Mouse (Mus musculus): Measurements from ENCODE around the gene Gdpd3.

The Gdpd3 gene

DNA sequence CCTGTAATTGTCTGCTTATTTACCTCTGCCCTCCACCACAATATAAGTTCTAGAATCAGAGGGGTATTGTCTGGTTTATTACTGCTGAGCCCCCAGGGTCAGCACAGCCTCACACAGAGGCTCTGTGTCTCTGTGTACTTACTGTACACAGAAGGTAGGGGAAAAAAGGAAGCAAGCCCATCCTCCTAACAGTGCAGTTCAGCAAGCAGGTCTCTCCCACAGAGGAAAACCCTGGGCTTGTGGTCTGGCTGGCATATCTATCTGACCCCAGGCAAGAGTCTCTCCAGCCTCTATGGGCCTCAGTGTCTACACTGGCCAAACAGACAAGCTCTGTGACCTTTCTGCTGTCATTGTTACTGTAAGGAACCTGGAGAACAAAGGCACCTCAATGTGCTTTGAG is 37.6 kb downstream of the Gdpd3 start:
- no peak for DNase-seq (ENCODE audit: low spot score in 2 of 2)

DNA sequence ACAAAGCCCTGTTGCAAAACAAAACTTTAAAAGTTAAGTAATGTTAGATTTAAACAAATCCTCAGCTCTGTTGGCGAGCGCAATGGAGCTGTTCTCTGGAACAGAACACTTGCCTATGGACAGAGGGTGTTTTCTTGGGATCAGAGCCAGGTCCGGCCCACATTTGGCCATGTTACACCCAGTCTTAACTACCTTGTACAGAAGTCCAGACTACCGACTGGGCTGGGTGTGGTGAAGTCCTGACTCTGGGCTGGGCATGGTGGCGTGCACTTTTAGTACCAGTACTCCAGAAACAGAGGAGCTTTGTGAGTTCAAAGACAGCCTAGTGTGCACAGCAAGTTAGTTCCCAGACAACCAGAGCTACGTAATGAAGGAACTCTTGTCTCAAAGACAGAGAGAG is 40.8 kb downstream of the Gdpd3 start:
- DNase-seq (ENCODE audit: low spot score in 2 of 2), result no peak

- no peak for DNase-seq (ENCODE audit: low spot score in 2 of 2)
Observed at GRCm38 (mm10) chr7:126807405-126807804, 41.3 kb downstream of the Gdpd3 start.

- DNase-seq (ENCODE audit: low spot score in 2 of 2), result peak; percentile 94 to 96
Observed at GRCm38 (mm10) chr7:126808703-126809455, 42.7 kb downstream of the Gdpd3 start.

GRCm38 (mm10) chr7:126809723-126810369 is 43.7 kb downstream of the Gdpd3 start:
- no peak for DNase-seq (ENCODE audit: low spot score in 2 of 2)

DNA sequence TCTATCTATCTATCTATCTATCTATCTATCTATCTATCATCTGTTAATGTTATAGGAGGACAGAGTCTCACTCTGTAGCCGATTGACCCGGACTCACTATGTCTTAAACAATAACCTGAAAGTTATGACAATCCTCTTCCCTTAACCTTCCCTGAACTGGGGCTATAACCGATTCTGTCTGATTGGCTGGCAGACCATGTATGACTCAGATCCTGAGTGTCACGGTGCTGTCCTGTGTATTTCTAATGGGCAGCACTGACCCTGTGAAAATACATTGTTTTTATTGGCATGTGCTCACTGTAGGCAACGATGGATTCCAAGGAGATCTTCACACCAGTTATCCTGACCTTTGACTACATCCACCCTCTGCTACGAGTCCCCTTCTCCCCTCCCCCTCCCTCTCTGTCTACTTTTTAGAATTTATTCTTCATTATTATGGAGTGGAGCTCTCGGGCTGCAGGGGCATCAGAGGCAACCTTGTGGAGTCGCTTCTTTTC is 49.6 kb downstream of the Gdpd3 start:
- no peak for DNase-seq (ENCODE audit: low spot score in 2 of 2)

DNA sequence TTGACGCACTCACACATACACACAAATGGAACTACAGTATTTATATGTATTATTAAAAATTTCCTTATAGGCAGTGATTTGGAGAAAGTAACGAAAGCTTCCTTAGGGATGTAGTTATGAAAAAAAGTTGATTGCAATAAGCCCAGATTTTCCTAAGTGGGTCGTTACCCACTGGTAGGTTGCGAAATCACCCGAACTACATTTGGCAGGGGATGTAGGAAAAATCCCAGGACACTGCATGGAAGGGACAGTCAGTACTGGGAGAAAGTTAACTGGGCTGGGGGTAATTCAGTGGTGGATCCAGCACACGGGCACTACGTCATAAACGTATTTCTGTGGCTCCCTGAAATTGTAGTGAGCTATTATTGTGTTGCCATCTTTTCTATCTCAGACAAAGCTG is 50.4 kb downstream of the Gdpd3 start:
- DNase-seq (ENCODE audit: low spot score in 2 of 2), result no peak

GRCm38 (mm10) chr7:126817595-126817994 is 51.5 kb downstream of the Gdpd3 start:
- DNase-seq (ENCODE audit: low spot score in 2 of 2), result no peak

GRCm38 (mm10) chr7:126818818-126819217 is 52.7 kb downstream of the Gdpd3 start:
- no peak for DNase-seq (ENCODE audit: low spot score in 2 of 2)

- DNase-seq (ENCODE audit: low spot score in 2 of 2), result peak; percentile 83 to 85
Observed at GRCm38 (mm10) chr7:126821835-126822511, 55.8 kb downstream of the Gdpd3 start.

DNA sequence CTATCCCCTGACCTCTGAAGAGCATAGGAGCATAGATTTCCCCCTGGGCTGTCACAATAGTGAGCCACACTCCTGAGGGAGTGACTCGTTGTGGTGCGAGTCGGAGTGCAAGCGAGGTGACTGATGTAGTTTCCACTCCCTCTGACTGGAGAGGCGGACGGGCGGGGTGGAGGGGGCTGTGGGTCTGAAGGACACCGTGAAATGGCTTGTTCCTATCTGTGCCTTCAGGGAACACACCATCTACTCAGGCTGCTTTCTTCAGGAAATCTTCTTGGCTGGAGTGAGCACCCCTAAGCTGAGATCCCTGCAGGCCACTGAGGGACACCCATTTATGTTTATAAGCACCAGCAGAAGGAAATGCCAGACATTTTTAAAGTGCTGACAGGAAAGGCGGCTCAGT is 56.6 kb downstream of the Gdpd3 start:
- no peak for DNase-seq (ENCODE audit: low spot score in 2 of 2)

GRCm38 (mm10) chr7:126823202-126823711 is 57.1 kb downstream of the Gdpd3 start:
- no peak for DNase-seq (ENCODE audit: low spot score in 2 of 2)

DNA sequence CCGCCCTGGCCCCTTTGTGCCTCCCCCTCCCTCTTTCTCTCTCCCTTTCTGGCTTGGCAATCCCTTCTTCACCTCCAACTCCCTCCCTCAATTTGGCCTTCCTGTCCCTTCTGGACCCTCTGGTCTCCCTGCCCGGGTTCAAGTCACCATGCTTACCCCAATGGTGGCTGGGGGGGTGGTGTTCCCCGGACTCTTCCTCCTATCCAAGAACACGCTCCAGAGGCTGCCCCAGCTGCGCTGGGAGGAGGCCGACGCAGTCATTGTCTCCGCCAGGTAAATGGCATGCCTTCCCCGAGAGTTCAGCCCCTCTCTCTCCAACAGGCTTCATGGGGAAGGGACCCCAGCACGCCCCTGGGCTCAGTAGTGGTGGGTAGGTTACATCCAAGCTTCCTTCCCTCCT is 57.8 kb downstream of the Gdpd3 start:
- no peak for DNase-seq (ENCODE audit: low spot score in 2 of 2)

Data from right cerebral cortex, adult 2 months (tissue).